Mouse (Mus musculus): ENCODE measurements at regions not wholly inside any gene's neighbourhood (a gene's known extent, or its start where the extent isn't known, plus 50 kb on each side); places are given as distances from the start of the nearest gene placed in this dataset.
A peak's percentile ranks its signal among the peaks of the same experiment; 100 is the strongest.

DNA sequence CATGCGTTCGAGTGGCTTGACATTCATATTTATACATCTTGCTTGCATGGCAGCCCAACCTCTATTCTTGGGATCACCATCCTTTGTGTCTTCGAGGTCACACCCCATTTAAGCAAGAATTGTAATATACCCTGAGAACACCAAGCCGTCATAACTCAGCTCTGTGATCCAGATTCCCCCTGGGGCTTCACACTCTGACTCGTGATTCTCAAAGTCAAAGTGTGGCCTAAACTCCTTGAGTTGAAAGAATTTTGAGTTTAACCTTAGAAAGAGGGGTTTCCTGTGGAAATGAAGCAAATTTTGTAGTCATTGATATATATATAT is 120.4 kb downstream of the Zbtb18 start:
- Histone ChIP-seq H3K4me3 (ENCODE audit: insufficient read depth, low read length) (no peak overlapping the region), H3K4me1 (ENCODE audit: control insufficient read depth, insufficient read depth, low read length) (0 out of 2 replicates have a peak, but pooled peaks cover 4% of the 10 kb centered on the region), H3K27ac (ENCODE audit: insufficient read depth, low read depth, low read length) (no peak overlapping the region)
- TF ChIP-seq CTCF (IDR thresholded peaks at IDR 0.05; ENCODE audit: low read depth, low read length) (no peak), POLR2A (IDR thresholded peaks at IDR 0.05; ENCODE audit: borderline replicate concordance, low read depth, low read length) (no peak)

- H3K27ac ChIP-seq (ENCODE audit: insufficient read depth, low read depth, low read length), result no peak overlapping the region
- TF ChIP-seq CTCF (IDR thresholded peaks at IDR 0.05; ENCODE audit: low read depth, low read length) (no peak), POLR2A (IDR thresholded peaks at IDR 0.05; ENCODE audit: borderline replicate concordance, low read depth, low read length) (no peak)
These were observed 123.5 kb downstream of the Zbtb18 start for GRCm38 (mm10) chr1:177565678-177566077.

DNA sequence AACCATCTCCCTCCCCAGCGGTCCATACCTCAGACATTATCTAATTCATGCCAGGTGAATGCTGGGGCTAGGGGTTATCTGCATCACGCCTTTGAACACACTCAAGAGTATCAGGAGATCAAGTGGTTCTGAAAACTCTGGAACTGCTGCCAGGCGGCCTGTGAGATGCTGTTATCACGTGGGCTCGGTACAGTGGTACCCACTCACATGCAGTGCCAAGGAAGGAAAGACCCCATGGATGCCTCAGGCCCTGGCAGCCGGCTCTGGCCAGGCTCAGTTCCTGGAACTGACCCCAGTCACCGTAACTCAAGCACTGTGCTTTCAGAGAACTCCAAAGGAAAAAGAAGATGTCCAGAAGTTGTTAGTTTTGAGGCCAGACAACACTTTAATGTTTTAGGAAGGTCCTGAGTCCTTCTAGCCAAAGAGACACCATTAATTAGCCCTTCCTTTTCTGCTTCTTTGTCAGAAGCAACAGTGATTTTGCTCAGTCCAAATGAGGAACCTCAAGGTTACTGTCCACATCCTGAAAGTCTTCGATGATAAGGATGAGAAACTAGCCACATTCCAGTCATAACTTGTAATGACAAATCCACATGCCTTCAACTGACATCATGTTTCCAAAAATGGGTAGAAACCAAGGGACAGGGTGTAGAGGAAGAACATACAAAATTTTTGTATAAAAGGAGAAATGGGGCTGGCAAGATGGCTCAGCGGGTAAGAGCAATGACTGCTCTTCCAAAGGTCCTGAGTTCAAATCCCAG is 126.1 kb downstream of the Zbtb18 start:
- Histone ChIP-seq H3K27ac (ENCODE audit: insufficient read depth, low read depth, low read length) (no peak overlapping the region), H3K4me3 (ENCODE audit: insufficient read depth, low read length) (no peak overlapping the region), H3K4me1 (ENCODE audit: control insufficient read depth, insufficient read depth, low read length) (peaks cover 18% of the 10 kb centered on the region)
- TF ChIP-seq CTCF (IDR thresholded peaks at IDR 0.05; ENCODE audit: low read depth, low read length), result no peak
- TF ChIP-seq POLR2A (IDR thresholded peaks at IDR 0.05; ENCODE audit: borderline replicate concordance, low read depth, low read length), result no peak

More at GRCm38 (mm10) chr1:177565678-177566077, 123.5 kb downstream of the Zbtb18 start:
- Histone ChIP-seq H3K4me3 (ENCODE audit: insufficient read depth, low read length) (no peak overlapping the region), H3K4me1 (ENCODE audit: control insufficient read depth, insufficient read depth, low read length) (peaks cover 17% of the 10 kb centered on the region)

DNA sequence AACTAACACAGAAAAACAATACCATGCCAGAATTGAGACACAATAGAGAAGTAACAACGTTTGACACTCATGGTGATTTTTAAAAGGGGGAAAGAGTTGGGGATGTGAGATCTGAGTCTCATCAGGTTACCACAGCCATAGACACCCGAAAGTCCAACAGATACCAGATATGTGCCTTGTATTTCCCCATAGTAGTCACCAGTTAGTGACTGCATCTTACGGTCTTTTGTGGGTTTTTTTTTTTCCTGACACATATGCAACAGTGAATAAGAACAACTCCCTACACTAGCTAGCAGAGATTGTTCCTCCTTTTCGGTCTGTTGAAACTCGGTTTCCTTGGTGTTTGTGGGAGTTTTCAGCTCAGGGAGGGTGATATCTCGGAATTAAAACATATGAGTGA is 127.4 kb downstream of the Zbtb18 start:
- peak overlapping the region; percentile 26; the same call in 1 of the 2 replicates for H3K27ac ChIP-seq (ENCODE audit: insufficient read depth, low read depth, low read length)
- no peak for TF ChIP-seq POLR2A (IDR thresholded peaks at IDR 0.05; ENCODE audit: borderline replicate concordance, low read depth, low read length)
- no peak for TF ChIP-seq CTCF (IDR thresholded peaks at IDR 0.05; ENCODE audit: low read depth, low read length)
- no peak overlapping the region for H3K4me3 ChIP-seq (ENCODE audit: insufficient read depth, low read length)
- peaks cover 18% of the 10 kb centered on the region for H3K4me1 ChIP-seq (ENCODE audit: control insufficient read depth, insufficient read depth, low read length)

- Histone ChIP-seq H3K4me3 (ENCODE audit: insufficient read depth, low read length) (no peak overlapping the region), H3K4me1 (ENCODE audit: control insufficient read depth, insufficient read depth, low read length) (peaks cover 11% of the 10 kb centered on the region), H3K27ac (ENCODE audit: insufficient read depth, low read depth, low read length) (no peak overlapping the region)
- no peak for TF ChIP-seq CTCF (IDR thresholded peaks at IDR 0.05; ENCODE audit: low read depth, low read length)
- TF ChIP-seq POLR2A (IDR thresholded peaks at IDR 0.05; ENCODE audit: borderline replicate concordance, low read depth, low read length), result no peak
These were observed 131.0 kb downstream of the Zbtb18 start for GRCm38 (mm10) chr1:177573017-177573725.

DNA sequence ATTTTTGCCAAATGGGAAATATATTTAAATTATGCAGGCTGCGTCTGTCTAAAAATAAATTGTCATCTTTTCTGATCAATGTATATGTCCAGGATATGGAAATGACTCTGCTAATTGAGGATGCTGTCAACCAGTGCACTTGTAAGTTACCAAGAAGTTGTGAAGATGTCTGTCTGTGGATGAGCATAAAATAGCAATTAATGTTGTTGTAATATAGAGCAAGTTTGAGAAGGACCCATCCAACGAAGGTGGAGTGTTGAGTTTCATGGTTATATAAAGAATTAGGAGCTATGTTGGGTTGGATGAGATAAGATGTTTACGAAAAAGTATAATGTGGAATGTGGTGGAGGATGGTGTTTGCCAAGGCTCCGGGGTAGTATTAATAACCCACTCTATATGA is 131.6 kb downstream of the Zbtb18 start:
- peaks cover 11% of the 10 kb centered on the region for H3K4me1 ChIP-seq (ENCODE audit: control insufficient read depth, insufficient read depth, low read length)
- no peak overlapping the region for H3K4me3 ChIP-seq (ENCODE audit: insufficient read depth, low read length)
- H3K27ac ChIP-seq (ENCODE audit: insufficient read depth, low read depth, low read length), result no peak overlapping the region
- no peak for TF ChIP-seq POLR2A (IDR thresholded peaks at IDR 0.05; ENCODE audit: borderline replicate concordance, low read depth, low read length)
- no peak for TF ChIP-seq CTCF (IDR thresholded peaks at IDR 0.05; ENCODE audit: low read depth, low read length)

GRCm38 (mm10) chr1:177574312-177574711 is 132.2 kb downstream of the Zbtb18 start:
- Histone ChIP-seq H3K4me1 (ENCODE audit: control insufficient read depth, insufficient read depth, low read length) (peaks cover 11% of the 10 kb centered on the region), H3K4me3 (ENCODE audit: insufficient read depth, low read length) (no peak overlapping the region), H3K27ac (ENCODE audit: insufficient read depth, low read depth, low read length) (no peak overlapping the region)
- TF ChIP-seq CTCF (IDR thresholded peaks at IDR 0.05; ENCODE audit: low read depth, low read length) (no peak), POLR2A (IDR thresholded peaks at IDR 0.05; ENCODE audit: borderline replicate concordance, low read depth, low read length) (no peak)

- Histone ChIP-seq H3K4me3 (ENCODE audit: insufficient read depth, low read length) (no peak overlapping the region), H3K27ac (ENCODE audit: insufficient read depth, low read depth, low read length) (no peak overlapping the region), H3K4me1 (ENCODE audit: control insufficient read depth, insufficient read depth, low read length) (peaks cover 3% of the 10 kb centered on the region)
- TF ChIP-seq POLR2A (IDR thresholded peaks at IDR 0.05; ENCODE audit: borderline replicate concordance, low read depth, low read length) (no peak), CTCF (IDR thresholded peaks at IDR 0.05; ENCODE audit: low read depth, low read length) (no peak)
These were observed 142.2 kb downstream of the Zbtb18 start for GRCm38 (mm10) chr1:177584302-177584886.

DNA sequence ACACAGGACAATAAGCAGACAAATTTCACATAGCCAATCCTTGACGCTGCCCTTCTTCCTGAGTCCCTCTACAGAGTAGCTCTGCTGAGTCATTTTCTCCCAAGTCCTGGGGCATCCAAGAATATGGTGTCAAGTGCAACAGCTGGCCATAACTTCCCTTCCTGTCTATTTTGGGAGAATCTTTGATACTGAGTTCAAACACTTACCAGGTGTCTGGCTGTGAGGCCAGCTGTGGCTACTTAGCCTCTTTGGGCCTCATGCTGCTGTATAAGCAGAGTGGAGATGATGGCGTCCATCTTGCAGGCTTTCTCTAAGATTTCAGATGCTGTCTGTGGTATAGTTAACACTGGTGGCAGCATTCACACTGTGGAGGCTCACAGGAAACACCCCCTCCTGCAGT is 143.2 kb downstream of the Zbtb18 start:
- TF ChIP-seq CTCF (IDR thresholded peaks at IDR 0.05; ENCODE audit: low read depth, low read length) (no peak), POLR2A (IDR thresholded peaks at IDR 0.05; ENCODE audit: borderline replicate concordance, low read depth, low read length) (no peak)
- Histone ChIP-seq H3K27ac (ENCODE audit: insufficient read depth, low read depth, low read length) (no peak overlapping the region), H3K4me3 (ENCODE audit: insufficient read depth, low read length) (no peak overlapping the region), H3K4me1 (ENCODE audit: control insufficient read depth, insufficient read depth, low read length) (peaks cover 3% of the 10 kb centered on the region)

- Histone ChIP-seq H3K4me3 (ENCODE audit: insufficient read depth, low read length) (no peak overlapping the region), H3K27ac (ENCODE audit: insufficient read depth, low read depth, low read length) (no peak overlapping the region), H3K4me1 (ENCODE audit: control insufficient read depth, insufficient read depth, low read length) (peaks cover 3% of the 10 kb centered on the region)
- no peak for TF ChIP-seq CTCF (IDR thresholded peaks at IDR 0.05; ENCODE audit: low read depth, low read length)
- no peak for TF ChIP-seq POLR2A (IDR thresholded peaks at IDR 0.05; ENCODE audit: borderline replicate concordance, low read depth, low read length)
These were observed 140.6 kb upstream of the 1700016C15Rik start for GRCm38 (mm10) chr1:177589034-177589433.

Measured in bone marrow macrophage, adult 2 months (primary cell).